Mouse (Mus musculus): ENCODE results near the gene Tcp1.

The Tcp1 gene

GRCm38 (mm10) chr17:12967173-12967572 is 51.7 kb downstream of the Tcp1 start:
- no peak for DNase-seq (ENCODE audit: low read depth, low spot score)

DNA sequence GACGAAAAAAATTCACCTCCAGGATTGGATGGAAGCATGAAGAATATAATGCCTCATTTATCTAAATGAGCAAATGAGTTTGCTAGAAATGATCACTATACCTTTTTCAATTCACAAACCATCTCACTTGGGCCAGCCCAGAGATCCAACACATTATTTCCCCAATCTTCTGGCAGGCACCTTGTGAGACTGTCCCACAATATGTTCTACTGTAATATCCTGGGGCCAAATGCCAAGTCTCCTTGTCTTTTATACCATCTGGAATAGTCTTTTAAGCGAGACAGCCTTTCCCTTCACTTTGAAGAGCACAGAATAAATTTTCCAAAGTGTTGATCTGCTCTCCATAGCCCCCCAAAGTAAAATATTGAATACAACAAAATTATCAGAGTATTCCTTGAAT is 58.4 kb downstream of the Tcp1 start:
- DNase-seq (ENCODE audit: low read depth, low spot score), result no peak
